Mouse (Mus musculus) lung, adult 18-20 months (tissue): ENCODE measurements around the gene Dtx3.
A peak's percentile ranks its signal among the peaks of the same experiment; 100 is the strongest.
"Not testable (repeated sequence)": the region's sequence is repeated elsewhere in the genome, so short reads cannot be mapped to it uniquely, and the experiment has no call there.

ENCODE experiments used
- DNase-seq, 2 experiments: peaks; one replicate each; pipeline ENCODE4 v3.0.0; 2022; ENCODE audit warnings: mixed read lengths in 2 of 2

Dtx3 gene

GRCm38 (mm10) chr10:127164631-127165353 is 30.7 kb downstream of the Dtx3 start, which contains the start of gene B4galnt1:
TSS of gene B4galnt1 (plus strand) at chr10:127165225.
- peak; percentile 74 to 77 for DNase-seq

GRCm38 (mm10) chr10:127164190-127164589 is 31.3 kb downstream of the Dtx3 start:
- no peak for DNase-seq

GRCm38 (mm10) chr10:127162771-127163261 is 32.7 kb downstream of the Dtx3 start:
- DNase-seq = not testable (repeated sequence)

DNA sequence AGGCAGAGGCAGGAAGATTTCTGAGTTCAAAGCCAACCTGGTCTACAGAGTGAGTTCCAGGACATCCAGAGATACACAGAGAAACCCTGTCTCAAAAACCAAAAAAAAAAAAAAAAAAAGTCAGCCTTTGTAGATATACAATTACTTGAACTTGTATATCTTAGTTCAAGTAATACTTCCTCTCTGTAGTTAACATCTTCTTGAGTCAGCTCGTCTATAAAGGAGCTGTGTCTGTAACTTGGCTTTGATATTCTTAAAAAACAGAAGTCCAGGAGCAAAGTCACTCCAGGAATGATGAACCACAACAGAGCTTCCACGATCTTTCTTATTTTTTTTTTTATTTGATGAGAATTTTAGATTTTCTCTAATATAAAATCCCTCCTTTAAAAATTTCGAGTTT is 34.8 kb downstream of the Dtx3 start:
- DNase-seq = no peak

GRCm38 (mm10) chr10:127160081-127160480 is 35.4 kb downstream of the Dtx3 start:
- no peak for DNase-seq

DNA sequence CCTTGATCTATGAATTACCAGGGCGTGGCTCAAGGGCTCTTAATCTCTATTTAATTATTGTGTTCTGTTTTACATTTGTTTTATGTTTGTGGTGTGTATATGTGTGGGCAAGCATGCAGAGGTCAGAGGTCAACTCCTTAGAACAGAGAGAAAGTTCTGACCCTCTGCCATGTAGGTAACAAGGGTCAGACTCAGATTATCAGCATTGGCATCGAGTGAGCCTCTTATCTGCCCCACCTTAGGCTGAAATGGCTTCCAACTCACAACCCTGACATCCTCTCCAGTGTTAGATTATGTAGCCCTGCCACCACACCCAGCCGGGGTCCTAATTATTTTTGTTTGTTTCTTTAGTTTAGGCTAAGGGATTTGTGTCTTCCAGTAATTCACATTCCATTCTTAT is 37.1 kb downstream of the Dtx3 start:
- no peak for DNase-seq

DNA sequence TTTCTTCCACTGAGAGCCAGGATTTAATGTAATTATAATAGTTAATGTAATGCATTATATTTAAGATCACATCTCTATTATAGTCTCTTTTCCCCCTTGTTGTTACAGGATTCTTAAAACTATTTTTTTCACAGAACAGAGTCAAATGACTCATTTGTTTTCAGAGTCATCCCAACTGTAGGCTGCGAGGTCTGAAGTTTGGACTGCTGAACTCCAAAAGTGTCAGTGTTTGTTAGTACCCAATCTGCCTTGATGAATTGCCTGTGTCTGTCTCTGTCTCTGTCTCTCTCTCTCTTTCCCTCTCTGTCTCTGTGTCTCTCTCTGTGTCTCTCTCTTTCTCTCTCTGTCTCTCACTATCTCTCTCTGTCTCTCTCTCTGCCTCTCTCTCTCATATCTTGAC is 39.0 kb downstream of the Dtx3 start:
- no peak for DNase-seq

DNA sequence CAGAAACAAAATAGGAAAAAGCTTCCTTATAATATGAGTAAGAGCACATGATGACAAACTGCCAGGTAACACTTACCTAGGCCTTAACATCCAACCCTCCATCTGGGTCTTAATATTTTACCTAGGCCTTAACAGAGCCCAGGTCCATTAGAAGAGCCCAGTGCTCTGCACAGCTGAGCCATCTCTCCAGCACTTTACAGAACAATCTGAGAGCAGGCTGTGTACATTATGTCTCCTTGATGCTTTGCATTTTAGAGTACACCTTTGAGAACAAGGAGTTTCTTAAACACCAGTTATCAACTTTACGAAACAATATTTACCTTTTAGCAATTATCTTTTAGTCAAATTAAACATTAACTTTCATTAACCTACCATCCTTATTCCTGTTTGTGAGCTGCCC is 39.4 kb downstream of the Dtx3 start:
- DNase-seq = no peak

GRCm38 (mm10) chr10:127154652-127155051 is 40.9 kb downstream of the Dtx3 start:
- DNase-seq = no peak

DNA sequence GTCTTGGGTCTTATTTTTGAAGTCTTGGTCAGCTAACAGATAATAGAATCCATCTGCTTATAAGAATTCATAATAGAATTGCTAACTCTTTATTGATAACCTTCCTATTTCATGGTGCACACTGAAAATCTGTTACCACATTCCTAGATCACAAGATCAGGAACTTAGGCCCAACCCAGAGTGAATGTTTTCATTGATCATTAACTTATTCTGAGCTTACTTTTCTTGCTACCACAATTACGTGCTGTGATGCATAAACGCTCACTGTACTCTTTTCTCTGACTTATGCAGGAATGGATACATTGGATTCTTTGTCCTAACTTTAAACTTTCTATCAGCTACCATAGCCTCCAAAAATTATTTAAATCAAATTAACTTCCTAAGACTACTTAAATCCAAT is 41.3 kb downstream of the Dtx3 start:
- DNase-seq = no peak

DNA sequence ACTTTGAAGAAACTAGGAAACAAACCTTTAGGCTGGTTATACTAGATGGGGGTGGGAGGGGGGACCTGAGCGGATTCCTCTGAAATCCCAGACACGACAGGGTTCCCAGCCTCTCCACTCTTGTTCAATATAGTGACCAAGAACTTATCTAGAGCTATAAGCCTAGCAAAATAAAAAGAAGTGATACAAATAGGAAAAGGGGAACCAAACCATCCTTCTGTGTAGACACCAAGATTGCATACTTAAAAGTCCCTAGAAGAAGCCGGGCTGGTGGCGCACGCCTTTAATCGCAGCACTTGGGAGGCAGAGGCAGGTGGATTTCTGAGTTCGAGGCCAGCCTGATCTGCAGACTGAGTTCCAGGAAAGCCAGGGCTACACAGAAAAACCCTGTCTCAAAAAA is 42.2 kb downstream of the Dtx3 start:
- no peak for DNase-seq

DNA sequence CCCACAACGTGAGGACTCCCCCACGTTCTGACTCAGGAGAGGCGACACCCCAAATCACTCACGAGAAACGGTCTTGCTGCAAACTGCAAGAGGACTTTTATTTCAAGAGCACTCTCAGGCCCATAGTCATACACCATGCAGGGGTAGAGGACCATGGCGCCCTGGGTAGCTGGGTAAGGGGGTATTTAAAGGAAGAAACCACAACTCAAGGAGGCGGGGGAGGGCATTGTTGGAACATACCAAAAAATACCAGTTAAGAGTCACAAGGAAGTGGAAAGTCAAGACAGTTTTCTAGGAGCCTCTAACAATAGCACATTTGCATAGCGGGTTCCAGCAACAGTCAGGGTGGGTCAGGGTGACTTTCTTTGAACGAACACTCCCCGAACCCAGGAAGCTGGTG is 43.0 kb downstream of the Dtx3 start:
- DNase-seq = not testable (repeated sequence)

DNA sequence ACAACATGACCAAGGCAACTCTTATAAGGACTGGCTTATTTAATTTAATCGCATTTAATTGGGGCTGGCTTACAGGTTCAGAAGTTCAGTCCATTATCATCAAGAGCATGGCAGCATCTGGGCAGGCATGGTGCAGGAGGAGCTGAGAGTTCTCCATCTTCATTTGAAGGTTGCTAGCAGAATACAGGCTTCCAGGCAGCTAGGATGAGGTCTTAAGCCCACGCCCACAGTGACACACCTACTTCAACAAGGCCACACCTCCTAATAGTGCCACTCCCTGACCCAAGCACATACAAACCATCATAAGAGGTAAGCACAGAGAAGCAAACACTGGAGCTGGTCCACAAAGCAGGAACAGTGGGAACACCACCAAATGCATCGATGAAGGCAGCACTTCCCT is 44.3 kb downstream of the Dtx3 start:
- DNase-seq = peak; percentile 48

- DNase-seq = no peak
These were observed 45.1 kb downstream of the Dtx3 start for GRCm38 (mm10) chr10:127150471-127150872.

- DNase-seq = peak in 1 of 2 experiments; percentile 46
These were observed 48.4 kb downstream of the Dtx3 start for GRCm38 (mm10) chr10:127147135-127147534.

- peak in 1 of 2 experiments; percentile 38 for DNase-seq
These were observed 50.2 kb downstream of the Dtx3 start for GRCm38 (mm10) chr10:127145303-127145702.

- peak in 1 of 2 experiments; percentile 50 for DNase-seq
These were observed 51.0 kb downstream of the Dtx3 start for GRCm38 (mm10) chr10:127144536-127144935.

- no peak for DNase-seq
These were observed 52.3 kb downstream of the Dtx3 start for GRCm38 (mm10) chr10:127143228-127143627.

- DNase-seq = peak in 1 of 2 experiments; percentile 30
These were observed 54.0 kb downstream of the Dtx3 start for GRCm38 (mm10) chr10:127141500-127141899.

- DNase-seq = no peak
These were observed 54.6 kb downstream of the Dtx3 start for GRCm38 (mm10) chr10:127140971-127141370.
